Mouse (Mus musculus) lung, adult 18-20 months (tissue): ENCODE measurements around the gene Grhpr.
A peak's percentile ranks its signal among the peaks of the same experiment; 100 is the strongest.
"Not testable (repeated sequence)": the region's sequence is repeated elsewhere in the genome, so short reads cannot be mapped to it uniquely, and the experiment has no call there.

Source experiments
- DNase-seq, 2 experiments: peaks; one replicate each; pipeline ENCODE4 v3.0.0; 2022; ENCODE audit warnings: mixed read lengths in 2 of 2

Gene Grhpr

GRCm38 (mm10) chr4:44981280-44981973 is at the start of gene Grhpr:
Grhpr (plus strand) TSS chr4:44981395.
- DNase-seq: peak; percentile 82 to 86

- DNase-seq: no peak
These were observed 49.5 kb upstream of the Grhpr start for GRCm38 (mm10) chr4:44931732-44932131.

- no peak for DNase-seq
These were observed 42.5 kb upstream of the Grhpr start for GRCm38 (mm10) chr4:44938359-44939340.

- DNase-seq: no peak
These were observed 41.5 kb upstream of the Grhpr start for GRCm38 (mm10) chr4:44939576-44940249.

- no peak for DNase-seq
These were observed 40.9 kb upstream of the Grhpr start for GRCm38 (mm10) chr4:44940286-44940685.

- DNase-seq: no peak
These were observed 39.0 kb upstream of the Grhpr start for GRCm38 (mm10) chr4:44942237-44942636.

GRCm38 (mm10) chr4:44943480-44943879 is 37.7 kb upstream of the Grhpr start:
- DNase-seq: no peak

- DNase-seq: no peak
These were observed 36.6 kb upstream of the Grhpr start for GRCm38 (mm10) chr4:44944426-44945075.

GRCm38 (mm10) chr4:44946126-44946525 is 35.1 kb upstream of the Grhpr start:
- DNase-seq: not testable (repeated sequence)

GRCm38 (mm10) chr4:44947464-44947863 is 33.7 kb upstream of the Grhpr start:
- no peak for DNase-seq

GRCm38 (mm10) chr4:44948314-44948713 is 32.9 kb upstream of the Grhpr start:
- no peak for DNase-seq

- DNase-seq: no peak
These were observed 28.2 kb upstream of the Grhpr start for GRCm38 (mm10) chr4:44953041-44953440.

- DNase-seq: no peak
These were observed 22.4 kb upstream of the Grhpr start for GRCm38 (mm10) chr4:44958776-44959175.

GRCm38 (mm10) chr4:44959220-44959619 is 22.0 kb upstream of the Grhpr start:
- DNase-seq: no peak

GRCm38 (mm10) chr4:44963156-44963555 is 18.0 kb upstream of the Grhpr start:
- DNase-seq: no peak

- DNase-seq: no peak
These were observed 16.0 kb upstream of the Grhpr start for GRCm38 (mm10) chr4:44965175-44965574.

- no peak for DNase-seq
These were observed 15.5 kb upstream of the Grhpr start for GRCm38 (mm10) chr4:44965736-44966135.

- no peak for DNase-seq
These were observed 13.8 kb upstream of the Grhpr start for GRCm38 (mm10) chr4:44967402-44967801.

GRCm38 (mm10) chr4:44970056-44970455 is 11.1 kb upstream of the Grhpr start:
- no peak for DNase-seq

- peak; percentile 32 to 34 for DNase-seq
These were observed 10.5 kb upstream of the Grhpr start for GRCm38 (mm10) chr4:44970612-44971110.

- DNase-seq: peak; percentile 84 to 90
These were observed 7.7 kb upstream of the Grhpr start for GRCm38 (mm10) chr4:44973450-44973849.

GRCm38 (mm10) chr4:44973871-44974270 is 7.3 kb upstream of the Grhpr start:
- DNase-seq: no peak
